Mouse (Mus musculus): ENCODE measurements at regions not wholly inside any gene's neighbourhood (a gene's known extent, or its start where the extent isn't known, plus 50 kb on each side); places are given as distances from the start of the nearest gene placed in this dataset.
"Not testable (repeated sequence)": the region's sequence is repeated elsewhere in the genome, so short reads cannot be mapped to it uniquely, and the experiment has no call there.

DNA sequence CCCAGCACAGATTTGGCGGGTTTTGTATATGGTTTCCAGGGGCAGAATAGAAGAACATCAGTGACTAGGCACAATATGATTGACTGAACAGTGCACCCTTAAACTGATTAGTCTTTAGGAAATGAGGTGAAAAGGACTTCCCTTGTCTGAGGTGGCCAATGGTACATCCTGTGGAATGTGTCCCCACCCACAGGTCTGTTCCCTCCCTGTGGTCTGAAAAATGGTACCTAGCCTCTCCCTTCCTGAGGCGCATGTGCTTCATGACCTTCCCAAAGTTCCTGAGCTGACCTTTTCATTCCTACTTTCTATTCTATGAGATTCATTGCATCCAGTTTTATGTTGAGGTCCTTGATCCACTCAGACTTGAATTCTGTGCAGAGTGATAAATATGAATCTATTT, 76.0 kb downstream of the Zfp97 start:
- DNase-seq (ENCODE audit: low spot score in 2 of 2) = not testable (repeated sequence)

GRCm38 (mm10) chr17:17229069-17229468, 107.9 kb downstream of the Zfp97 start:
- DNase-seq (ENCODE audit: low spot score in 2 of 2) = no peak

DNA sequence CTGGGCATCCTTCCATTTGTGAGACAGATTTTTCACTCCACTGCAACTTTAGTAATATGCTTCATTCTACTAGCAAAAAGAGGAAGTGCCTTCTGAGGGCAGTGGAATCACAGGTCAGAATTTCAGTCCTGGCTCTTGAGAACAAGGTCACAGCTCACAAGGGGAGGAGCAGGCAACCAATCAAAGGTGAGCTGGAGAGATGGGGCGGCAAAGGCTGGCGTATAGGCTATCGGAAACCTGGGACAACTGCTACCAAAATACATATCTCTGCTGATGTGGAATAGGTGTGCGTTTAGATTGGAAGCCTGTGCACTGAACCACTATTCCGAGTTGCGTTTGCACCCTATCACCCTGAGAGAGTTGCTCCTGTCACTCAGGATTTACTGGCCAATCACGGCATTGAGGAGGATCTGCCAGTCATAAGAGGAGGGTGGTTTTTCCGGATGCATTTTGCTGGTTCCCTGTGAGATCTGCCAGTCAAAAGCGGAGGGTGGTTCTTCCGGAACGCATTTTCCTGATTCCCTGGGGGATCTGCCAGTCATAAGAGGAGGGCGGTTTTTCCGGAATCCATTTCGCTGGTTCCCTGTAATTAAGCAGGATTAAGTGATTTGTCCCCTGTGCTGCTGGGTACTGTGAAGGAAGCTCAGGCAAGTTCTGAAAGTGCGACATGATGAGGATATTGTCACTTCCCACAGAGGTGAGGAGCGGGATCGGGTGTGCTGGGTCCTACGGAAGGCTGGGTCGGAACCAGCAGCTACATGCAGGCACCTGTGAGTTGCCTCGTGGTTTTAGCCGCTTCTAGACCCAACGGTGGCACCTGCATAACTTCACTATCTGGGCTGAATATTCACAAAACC, 113.3 kb downstream of the Zfp97 start:
- peak; percentile 92 to 96 for DNase-seq (ENCODE audit: low spot score in 2 of 2)

GRCm38 (mm10) chr17:17235186-17235482, 113.9 kb downstream of the Zfp97 start:
- DNase-seq (ENCODE audit: low spot score in 2 of 2) = not testable (repeated sequence)

Measured in left cerebral cortex, adult 9 months (tissue).